Mouse (Mus musculus) CD4-positive naive resting alpha-beta T cell, adult 57 days (primary cell): Measurements from ENCODE around the gene Ucn2. TPM values are rescaled to one million over a fixed set of nuclear protein-coding genes. Genes with fewer than 3 reads are reported as not detected.

ENCODE experiments used
- total RNA-seq: library from RNA; stranded (reverse); gene quantifications from one replicate; pipeline ENCODE4 v1.2.4, GENCODE M21; 2023

The Ucn2 gene
- not detected for total RNA-seq

DNA sequence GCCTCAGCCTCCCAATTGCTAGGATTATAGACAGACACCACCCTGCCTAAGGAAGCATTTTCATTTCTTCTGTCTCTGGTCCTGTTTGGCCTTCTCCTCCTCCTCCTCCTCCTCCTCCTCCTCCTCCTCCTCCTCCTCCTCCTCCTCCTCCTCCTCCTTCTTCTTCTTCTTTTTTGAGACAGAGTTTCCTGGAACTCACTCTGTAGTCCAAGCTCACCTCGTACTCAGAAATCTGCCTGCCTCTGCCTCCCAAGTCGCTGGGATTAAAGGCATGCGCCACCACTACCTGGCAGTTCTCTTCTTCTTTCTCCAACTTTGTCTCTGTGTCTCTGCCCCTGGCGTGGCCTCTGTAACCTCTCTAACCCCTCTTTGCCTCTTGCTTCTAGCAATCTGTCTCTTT is at the start of gene Ucn2:
Ucn2 (plus strand) TSS at position 301 of the 400 bp plus-strand sequence.

DNA sequence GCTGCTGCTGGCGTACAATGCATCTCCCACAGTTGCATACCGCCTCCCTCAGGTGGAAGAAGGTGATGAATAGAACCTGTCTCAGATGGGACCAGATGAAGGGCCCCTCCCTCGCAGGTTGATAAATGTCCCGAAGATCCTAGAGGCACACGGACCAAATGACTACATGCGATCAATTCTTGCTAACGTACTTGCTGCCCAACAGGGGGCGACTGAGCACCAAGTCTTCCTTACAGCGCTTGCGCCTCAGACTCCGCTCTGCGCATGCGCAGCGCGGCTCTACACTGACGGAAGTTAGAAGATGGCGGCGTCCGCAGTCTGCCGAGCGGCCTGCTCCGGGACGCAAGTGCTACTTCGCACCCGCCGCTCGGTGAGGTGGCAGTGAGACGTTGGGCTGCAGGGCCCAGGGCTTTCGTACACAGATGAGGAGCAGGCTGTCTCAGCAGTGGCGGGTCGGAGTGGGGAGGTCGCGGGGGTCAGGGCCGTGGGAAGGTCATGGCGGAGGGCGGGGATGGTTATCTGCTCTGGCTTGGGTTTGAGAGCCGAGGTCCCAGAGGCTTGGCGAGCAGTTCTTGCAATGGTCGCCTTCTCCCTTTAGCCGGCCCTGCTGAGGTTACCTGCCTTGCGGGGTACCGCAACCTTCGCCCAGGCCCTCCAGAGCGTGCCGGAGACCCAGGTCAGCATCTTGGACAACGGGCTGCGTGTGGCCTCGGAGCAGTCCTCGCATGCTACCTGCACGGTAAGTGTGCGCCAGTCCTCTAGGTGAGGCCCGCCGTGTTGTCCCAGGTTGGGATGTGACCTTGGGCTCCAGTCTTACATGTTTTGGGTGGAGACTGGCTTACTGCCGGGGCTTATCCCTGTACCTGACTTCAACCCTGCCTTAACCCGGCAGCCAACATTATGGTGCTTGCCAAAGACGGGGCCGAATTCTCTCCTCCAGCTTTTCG is 49.1 kb upstream of the Ucn2 start, which contains the start of gene Uqcrc1:
Uqcrc1 (plus strand) TSS at position 216 of the 947 bp plus-strand sequence.

DNA sequence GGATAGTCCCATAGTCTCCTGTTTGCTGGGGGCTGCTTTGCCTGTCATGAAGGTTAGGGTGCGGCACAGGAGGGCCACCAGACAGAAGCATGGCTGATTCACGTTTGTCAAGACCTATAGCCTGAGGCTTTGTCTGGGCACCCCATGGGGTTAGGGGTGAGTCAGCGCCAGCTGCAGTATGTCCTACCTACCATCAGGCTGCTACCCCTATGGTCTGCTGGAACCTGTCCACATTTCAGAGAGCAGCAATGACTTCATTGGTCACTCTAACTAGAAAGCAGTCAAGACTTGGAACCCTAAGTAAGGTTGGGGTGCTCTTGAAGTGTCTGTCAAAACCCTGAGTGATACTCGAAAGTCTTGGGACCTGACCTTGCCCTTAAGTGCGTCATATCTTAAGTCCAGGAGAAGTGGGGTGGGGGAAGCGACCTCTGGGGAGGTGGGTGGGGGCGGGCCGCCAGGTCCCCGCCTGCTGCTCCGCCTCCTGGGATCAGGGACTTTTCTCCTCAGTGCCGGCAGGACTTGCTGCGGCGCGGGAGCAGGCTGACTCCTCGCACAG is 32.7 kb upstream of the Ucn2 start, which contains the start of gene Col7a1:
Col7a1 (plus strand) TSS at position 506 of the 556 bp plus-strand sequence.

DNA sequence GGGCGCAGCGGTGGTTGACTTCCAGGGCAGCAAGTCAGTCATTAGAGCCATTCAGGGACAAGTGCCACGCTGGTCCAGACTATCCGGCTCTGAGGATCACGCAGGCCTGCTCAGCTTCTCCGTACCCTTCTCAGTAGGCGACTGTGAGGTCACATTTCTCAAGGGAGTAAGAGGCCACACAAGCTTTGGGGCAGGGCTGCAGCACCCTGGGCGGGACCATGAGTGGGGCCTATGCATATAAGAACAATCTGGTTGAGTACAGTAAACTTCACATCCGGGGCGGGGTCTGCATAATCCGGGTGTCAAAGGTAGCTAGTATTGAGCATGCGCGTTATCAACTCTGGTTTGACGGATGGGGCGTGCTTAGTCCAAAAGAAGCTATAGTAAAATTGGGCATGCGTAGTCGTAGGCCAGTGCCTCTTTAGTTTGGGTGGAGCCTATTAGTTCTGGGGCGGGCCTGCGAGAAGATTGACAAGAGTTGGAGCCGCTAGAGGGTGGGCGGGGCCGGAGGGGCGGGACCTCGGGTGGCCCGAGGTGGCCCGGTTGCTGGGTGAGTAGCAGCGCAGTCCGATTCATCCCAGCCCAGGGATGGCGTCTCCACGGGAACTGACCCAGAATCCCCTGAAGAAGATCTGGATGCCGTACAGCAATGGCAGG is 5.7 kb downstream of the Ucn2 start, which contains the start of gene Pfkfb4:
Pfkfb4 (plus strand) TSS at position 351 of the 657 bp plus-strand sequence.

Other genes with a start within 250 kb of the Ucn2 start
- 64.3 TPM for gene Ip6k2, start 202.2 kb upstream of the Ucn2 start, total RNA-seq
- 15.1 TPM for gene Nckipsd, start 177.6 kb upstream of the Ucn2 start, total RNA-seq
- 0.15 TPM for gene Celsr3, start 159.7 kb upstream of the Ucn2 start, total RNA-seq
- 20.9 TPM for gene Slc26a6, start 132.7 kb upstream of the Ucn2 start, total RNA-seq
- gene Tmem89, start 71.4 kb upstream of the Ucn2 start, total RNA-seq, result 1.7 TPM
- gene Uqcrc1, start 49.4 kb upstream of the Ucn2 start, total RNA-seq, result 185 TPM
- 5.4 TPM for gene Col7a1, start 32.4 kb upstream of the Ucn2 start, total RNA-seq
- gene Pfkfb4, start 5.8 kb downstream of the Ucn2 start, total RNA-seq, result 14.8 TPM
- 2,826 TPM for gene Shisa5, start 52.6 kb downstream of the Ucn2 start, total RNA-seq
- gene Trex1, start 73.7 kb downstream of the Ucn2 start, total RNA-seq, result 25.8 TPM
- gene Atrip, start 88.1 kb downstream of the Ucn2 start, total RNA-seq, result 33.1 TPM
- 9.1 TPM for gene Ccdc51, start 96.5 kb downstream of the Ucn2 start, total RNA-seq
- gene Tma7, start 96.6 kb downstream of the Ucn2 start, total RNA-seq, result 309 TPM
- gene Plxnb1, start 109.4 kb downstream of the Ucn2 start, total RNA-seq, result 3.3 TPM
- not detected for gene Fbxw21, start 176.0 kb downstream of the Ucn2 start, total RNA-seq
- gene Fbxw13, start 210.0 kb downstream of the Ucn2 start, total RNA-seq, result not detected
- not detected for gene Fbxw20, start 248.7 kb downstream of the Ucn2 start, total RNA-seq